Mouse (Mus musculus) bone marrow macrophage, adult 2 months (primary cell): ENCODE results near the gene Rassf1.

Experiments
- CTCF ChIP-seq: IDR thresholded peaks from 2 replicates; pipeline ENCODE4 v1.5.1; 2012; ENCODE audit warnings: low read depth, mild to moderate bottlenecking, low read length, moderate library complexity
- POLR2A ChIP-seq: IDR thresholded peaks from 2 replicates; pipeline ENCODE4 v1.6.1; 2012; ENCODE audit warnings: mild to moderate bottlenecking, low read depth, low read length, borderline replicate concordance

GRCm38 (mm10) chr9:107553541-107554318 is 2.4 kb downstream of the Rassf1 start:
- no peak for TF ChIP-seq CTCF
- no peak for TF ChIP-seq POLR2A
